9 mouse cellular contexts compared by ENCODE assay signal in genomic region chr3:139205444-139205998, GRCm38 (mm10). TPM values are rescaled to one million over a fixed set of nuclear protein-coding genes. Genes with fewer than 3 reads are reported as not detected.
DNase-seq lines count a peak whose midpoint lies in the region; TF ChIP-seq lines count a peak whose summit lies in the region.
"Had no signal": no experiment of that assay in that cellular context is flagged by ENCODE, and none has a peak within 500 bp of the region (broad histone marks: within the 10 kb centered on the region; RNA-seq: fewer than 3 reads in every experiment).

Stpg2 (plus strand) TSS chr3:139205694.

- peak; percentile 95 for DNase-seq in adrenal gland, postnatal 10 days
- DNase-seq in embryo, embryonic 9.5 days (ENCODE audit: extremely low spot score) = peak; percentile 92
- peak; percentile 84 for DNase-seq in gastrocnemius, postnatal 25 days
- peak; percentile 96 for DNase-seq in induced T-regulatory cell, adult 2 months (ENCODE audit: low read depth)
- DNase-seq in left cerebral cortex, adult 2 months (ENCODE audit: extremely low spot score in 1 of 2, low spot score in 2 of 2) = peak; percentile 93 to 94
- peak; percentile 92 to 94 for DNase-seq in lung, postnatal 4 days
- peak; percentile 95 for DNase-seq in retina, postnatal 1 day
- DNase-seq in thymus, postnatal 36 days = peak; percentile 94

- peak; percentile 36 for TF ChIP-seq CTCF in left cerebral cortex, adult 2 months (IDR thresholded peaks at IDR 0.05)

- intact Hi-C loops in left cerebral cortex, adult 2 months (cut with DNase I) = loop anchor here (5.0 kb wide), 1 partner anchor 763 kb away; the partner anchor contains the start of gene Adh5

- H3K4me3 ChIP-seq in left cerebral cortex, adult 2 months = peak within 1 kb of the TSS; percentile 80
- H3K4me3 ChIP-seq: myocyte had no signal

- H3K27ac ChIP-seq in left cerebral cortex, adult 2 months = peak within 1 kb of the TSS; percentile 96

RNA-seq across cellular contexts. Expression of gene Stpg2, which starts in this region (rescaled TPM):
- under 1 TPM in 1 of 2 experiments, not detected in 1; 0.18 TPM for total RNA-seq in adrenal gland, postnatal 10 days (2021)
- total RNA-seq in gastrocnemius, postnatal 25 days (2021) = not detected
- total RNA-seq in left cerebral cortex, adult 2 months (2021) = under 1 TPM; 0.16 to 0.20 TPM

Comparison
In these comparisons a context has a peak if more than half of its experiments do, and no peak if none do; other contexts are left out.
1. Peak in every context shown above with its lines: DNase-seq, H3K4me3 ChIP-seq and H3K27ac ChIP-seq.
2. Peak in DNase-seq in adrenal gland, postnatal 10 days; RNA of the gene not detected or under 1 TPM.
3. Peak in DNase-seq in gastrocnemius, postnatal 25 days; RNA of the gene not detected or under 1 TPM.
4. Peak in DNase-seq, H3K4me3 ChIP-seq and H3K27ac ChIP-seq in left cerebral cortex, adult 2 months; RNA of the gene not detected or under 1 TPM.